Mouse (Mus musculus): ENCODE results near the gene Rps9. TPM values are rescaled to one million over a fixed set of nuclear protein-coding genes. Genes with fewer than 3 reads are reported as not detected.
"Not testable (repeated sequence)": the region's sequence is repeated elsewhere in the genome, so short reads cannot be mapped to it uniquely, and the experiment has no call there.

Rps9 gene
- polyA plus RNA-seq, 1 experiment from 2014 or later = 845 TPM

- H3K4me3 ChIP-seq (ENCODE audit: low read length) = peak overlapping the region; percentile 83
- H3K27me3 ChIP-seq (ENCODE audit: control insufficient read depth, insufficient read depth, low read length) = no peaks in the 10 kb centered on the region
- H3K9ac ChIP-seq (ENCODE audit: low read length) = peak overlapping the region; percentile 90
- H3K4me2 ChIP-seq (ENCODE audit: low read depth, low read length) = peak overlapping the region; percentile 70
- WGBS = under 1% methylated on average over 18 of the region's 18 CpGs
- peaks cover 11% of the 10 kb centered on the region for H3K4me1 ChIP-seq (ENCODE audit: control insufficient read depth, insufficient read depth, low read length)
- H3K9me3 ChIP-seq (replicated peaks; ENCODE audit: control insufficient read depth, low read length) = no peaks in the 10 kb centered on the region
- no peak for ATAC-seq (replicated peaks; ENCODE audit: extremely low read depth, insufficient read depth, low FRiP score)
- peaks cover 23% of the 10 kb centered on the region for H3K36me3 ChIP-seq (ENCODE audit: control insufficient read depth, insufficient read depth)
- peak overlapping the region; percentile 92 for H3K27ac ChIP-seq (ENCODE audit: low read length)
Observed at GRCm38 (mm10) chr7:3693809-3694075, 10.1 kb upstream of the Rps9 start.

DNA sequence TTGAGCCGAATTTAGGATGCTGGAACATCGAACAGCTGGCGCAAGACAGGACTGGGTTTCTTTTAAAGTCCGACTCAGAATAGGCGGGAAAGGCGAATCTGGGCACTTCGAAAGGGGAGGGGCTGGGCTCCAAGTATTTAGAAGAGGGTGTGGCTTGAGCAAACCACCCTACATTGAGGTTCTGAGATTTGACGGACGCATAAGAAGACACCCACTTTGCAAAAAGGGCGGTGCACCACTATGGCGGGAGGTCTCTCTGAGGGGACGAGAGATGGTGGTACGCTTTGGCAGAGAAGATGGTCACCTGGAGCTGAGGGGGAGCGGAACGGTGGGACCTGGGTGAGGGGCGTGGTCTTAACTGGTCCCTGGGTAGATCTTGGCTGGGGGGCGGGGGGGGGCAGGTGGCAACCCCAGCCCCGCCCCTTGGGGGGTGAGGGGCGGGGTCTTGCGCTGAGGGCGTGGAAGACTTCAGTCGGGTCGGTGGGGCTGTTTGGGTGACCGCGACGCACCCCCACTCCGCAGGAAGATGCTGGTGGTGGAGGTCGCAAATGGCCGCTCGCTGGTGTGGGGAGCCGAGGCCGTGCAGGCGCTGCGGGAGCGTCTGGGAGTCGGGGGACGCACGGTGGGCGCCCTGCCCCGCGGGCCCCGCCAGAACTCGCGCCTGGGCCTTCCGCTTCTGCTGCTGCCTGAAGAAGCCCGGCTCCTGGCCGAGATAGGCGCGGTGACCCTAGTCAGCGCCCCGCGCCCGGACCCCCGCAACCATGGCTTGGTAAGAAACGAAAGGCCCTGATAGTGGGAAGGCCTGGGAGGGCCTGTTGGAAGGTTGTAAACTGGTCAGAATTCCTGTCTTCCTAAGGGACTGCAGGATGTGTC is 9.5 kb upstream of the Rps9 start:
- no peaks in the 10 kb centered on the region for H3K27me3 ChIP-seq (ENCODE audit: control insufficient read depth, insufficient read depth, low read length)
- H3K4me1 ChIP-seq (ENCODE audit: control insufficient read depth, insufficient read depth, low read length) = peaks cover 11% of the 10 kb centered on the region
- peaks cover 29% of the 10 kb centered on the region for H3K36me3 ChIP-seq (ENCODE audit: control insufficient read depth, insufficient read depth)
- under 1% methylated on average over 53 of the region's 55 CpGs for WGBS
- H3K4me2 ChIP-seq (ENCODE audit: low read depth, low read length) = peak overlapping the region; percentile 70
- H3K9ac ChIP-seq (ENCODE audit: low read length) = peak overlapping the region; percentile 90
- H3K4me3 ChIP-seq (ENCODE audit: low read length) = peak overlapping the region; percentile 83
- peak overlapping the region; percentile 92 for H3K27ac ChIP-seq (ENCODE audit: low read length)
- peak; percentile 50 for ATAC-seq (replicated peaks; ENCODE audit: extremely low read depth, insufficient read depth, low FRiP score)
- H3K9me3 ChIP-seq (replicated peaks; ENCODE audit: control insufficient read depth, low read length) = no peaks in the 10 kb centered on the region

DNA sequence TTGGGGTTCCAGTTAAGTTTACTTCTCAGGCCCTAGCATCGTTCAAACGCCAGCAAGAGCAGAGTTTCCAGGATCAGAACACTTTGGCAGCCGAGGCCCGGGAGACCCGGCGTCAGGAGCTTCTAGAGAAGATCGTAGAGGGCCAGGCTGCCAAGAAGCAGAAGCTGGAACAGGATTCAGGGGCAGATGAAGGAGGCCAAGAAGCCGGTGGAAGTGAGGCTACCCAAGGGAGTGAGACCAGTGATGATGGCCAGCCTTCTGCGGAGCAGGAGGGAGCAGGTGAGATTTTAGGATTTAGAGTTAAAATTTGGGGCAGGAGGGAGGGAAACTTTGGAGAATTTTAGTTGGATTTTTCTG is 8.9 kb upstream of the Rps9 start:
- Histone ChIP-seq H3K4me3 (ENCODE audit: low read length) (peak overlapping the region; percentile 83), H3K4me2 (ENCODE audit: low read depth, low read length) (peak overlapping the region; percentile 70), H3K4me1 (ENCODE audit: control insufficient read depth, insufficient read depth, low read length) (peaks cover 11% of the 10 kb centered on the region), H3K9ac (ENCODE audit: low read length) (peak overlapping the region; percentile 90), H3K36me3 (ENCODE audit: control insufficient read depth, insufficient read depth) (peaks cover 30% of the 10 kb centered on the region), H3K27ac (ENCODE audit: low read length) (peak overlapping the region; percentile 92)
- H3K27me3 ChIP-seq (ENCODE audit: control insufficient read depth, insufficient read depth, low read length); ATAC-seq (replicated peaks; ENCODE audit: extremely low read depth, insufficient read depth, low FRiP score); H3K9me3 ChIP-seq (replicated peaks; ENCODE audit: control insufficient read depth, low read length): not testable (repeated sequence)
- WGBS = 5% methylated on average over 9 of the region's 9 CpGs

DNA sequence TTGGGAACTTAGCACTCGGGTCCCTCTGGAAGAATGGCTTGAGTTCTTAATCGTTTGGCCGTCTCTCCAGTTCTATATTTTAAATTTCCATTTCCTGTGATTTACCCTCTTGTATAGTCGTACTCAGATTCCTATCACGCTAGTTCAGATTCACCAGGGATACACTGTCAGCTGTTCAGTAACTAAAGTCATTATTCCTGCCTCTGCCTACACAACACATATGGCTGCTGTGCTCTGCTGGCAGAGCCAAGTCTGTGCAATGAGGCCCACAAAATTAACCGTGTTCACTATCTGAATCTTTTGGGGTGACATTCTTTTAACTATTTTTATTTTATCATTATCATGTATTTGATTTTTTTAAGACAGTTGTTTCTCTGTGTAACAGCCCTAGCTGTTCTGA is 5.3 kb upstream of the Rps9 start:
- 93% methylated on average over 6 of the region's 6 CpGs for WGBS
- Histone ChIP-seq H3K4me1 (ENCODE audit: control insufficient read depth, insufficient read depth, low read length) (0 out of 2 replicates have a peak, but pooled peaks cover 5% of the 10 kb centered on the region), H3K9ac (ENCODE audit: low read length) (no peak overlapping the region), H3K36me3 (ENCODE audit: control insufficient read depth, insufficient read depth) (peaks cover 44% of the 10 kb centered on the region), H3K27ac (ENCODE audit: low read length) (no peak overlapping the region), H3K4me2 (ENCODE audit: low read depth, low read length) (no peak overlapping the region), H3K9me3 (replicated peaks; ENCODE audit: control insufficient read depth, low read length) (no peaks in the 10 kb centered on the region), H3K4me3 (ENCODE audit: low read length) (no peak overlapping the region), H3K27me3 (ENCODE audit: control insufficient read depth, insufficient read depth, low read length) (no peaks in the 10 kb centered on the region)
- ATAC-seq (replicated peaks; ENCODE audit: extremely low read depth, insufficient read depth, low FRiP score) = no peak

DNA sequence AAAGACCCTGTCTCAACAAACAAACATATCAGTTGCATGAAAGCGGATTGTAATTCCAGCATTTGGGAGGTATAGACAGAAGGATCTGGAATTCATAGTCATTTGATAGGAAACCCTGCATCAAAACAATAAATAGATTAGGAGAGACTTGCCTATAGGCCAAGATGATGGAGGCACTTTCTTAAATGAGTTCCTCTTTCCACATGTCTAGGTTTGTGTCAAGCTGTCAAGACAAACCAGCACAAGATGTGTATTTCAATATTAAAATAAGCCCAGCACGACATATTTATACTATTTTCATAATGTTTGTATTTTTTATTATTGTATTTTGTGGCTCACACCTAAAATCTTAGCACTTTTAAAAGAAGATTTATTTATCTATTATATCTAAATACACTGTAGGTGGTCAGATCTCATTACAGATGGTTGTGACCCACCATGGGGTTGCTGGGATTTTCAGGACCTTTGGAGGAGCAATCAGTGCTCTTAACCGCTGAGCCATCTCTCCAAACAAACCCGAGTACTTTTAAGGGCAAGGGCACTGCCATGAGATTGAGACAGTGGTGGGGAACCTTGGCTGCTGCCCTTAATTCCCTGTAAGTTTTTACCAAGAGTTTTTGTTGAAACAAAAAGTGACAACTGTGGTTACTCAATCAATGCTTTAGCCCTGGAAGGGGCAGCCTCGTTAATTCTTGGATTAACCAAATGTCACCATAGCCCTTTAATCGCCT is 480 bp upstream of the Rps9 start:
- Histone ChIP-seq H3K9ac (ENCODE audit: low read length) (peak overlapping the region; percentile 69), H3K4me1 (ENCODE audit: control insufficient read depth, insufficient read depth, low read length) (peaks cover 20% of the 10 kb centered on the region), H3K27ac (ENCODE audit: low read length) (peak overlapping the region; percentile 98), H3K36me3 (ENCODE audit: control insufficient read depth, insufficient read depth) (peaks cover 47% of the 10 kb centered on the region), H3K4me2 (ENCODE audit: low read depth, low read length) (peak overlapping the region; percentile 92), H3K4me3 (ENCODE audit: low read length) (peak overlapping the region; percentile 89), H3K9me3 (replicated peaks; ENCODE audit: control insufficient read depth, low read length) (no peaks in the 10 kb centered on the region), H3K27me3 (ENCODE audit: control insufficient read depth, insufficient read depth, low read length) (no peaks in the 10 kb centered on the region)
- peak; percentile 28; the same call in 1 of the 2 replicates for ATAC-seq (replicated peaks; ENCODE audit: extremely low read depth, insufficient read depth, low FRiP score)
- 20% methylated on average over 6 of the region's 6 CpGs for WGBS

GRCm38 (mm10) chr7:3704475-3704874 is 682 bp downstream of the Rps9 start:
- H3K4me3 ChIP-seq (ENCODE audit: low read length) = peak overlapping the region; percentile 89
- 0 out of 2 replicates have a peak, but pooled peaks have one; percentile 22 for ATAC-seq (replicated peaks; ENCODE audit: extremely low read depth, insufficient read depth, low FRiP score)
- H3K36me3 ChIP-seq (ENCODE audit: control insufficient read depth, insufficient read depth) = peaks cover 38% of the 10 kb centered on the region
- peak overlapping the region; percentile 98 for H3K27ac ChIP-seq (ENCODE audit: low read length)
- no peaks in the 10 kb centered on the region for H3K27me3 ChIP-seq (ENCODE audit: control insufficient read depth, insufficient read depth, low read length)
- peak overlapping the region; percentile 89 for H3K9ac ChIP-seq (ENCODE audit: low read length)
- no peaks in the 10 kb centered on the region for H3K9me3 ChIP-seq (replicated peaks; ENCODE audit: control insufficient read depth, low read length)
- peak overlapping the region; percentile 92 for H3K4me2 ChIP-seq (ENCODE audit: low read depth, low read length)
- WGBS = under 1% methylated on average over 20 of the region's 20 CpGs
- peaks cover 20% of the 10 kb centered on the region for H3K4me1 ChIP-seq (ENCODE audit: control insufficient read depth, insufficient read depth, low read length)

DNA sequence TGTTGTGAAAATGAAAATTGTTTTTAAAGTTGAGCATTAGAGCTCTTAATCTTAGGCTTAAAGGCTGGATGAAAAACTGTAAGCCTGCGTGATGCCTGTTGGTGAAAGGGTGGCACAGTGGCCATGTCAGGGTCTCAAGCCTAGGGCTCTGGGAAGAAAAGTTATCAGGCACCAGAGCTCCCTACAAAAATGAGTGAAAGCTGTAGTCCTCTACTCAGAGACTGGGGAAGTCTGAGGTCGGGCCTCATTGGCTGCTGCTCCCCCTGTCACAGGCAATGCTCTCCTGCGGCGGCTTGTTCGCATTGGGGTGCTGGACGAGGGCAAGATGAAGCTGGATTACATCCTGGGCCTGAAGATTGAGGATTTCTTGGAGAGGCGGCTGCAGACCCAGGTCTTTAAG is 1.7 kb downstream of the Rps9 start:
- 0 out of 2 replicates have a peak overlapping the region, but pooled peaks have one; percentile 1 for H3K27ac ChIP-seq (ENCODE audit: low read length)
- peak overlapping the region; percentile 92 for H3K4me2 ChIP-seq (ENCODE audit: low read depth, low read length)
- peak overlapping the region; percentile 89 for H3K9ac ChIP-seq (ENCODE audit: low read length)
- H3K4me3 ChIP-seq (ENCODE audit: low read length) = peak overlapping the region; percentile 89
- not testable (repeated sequence) for ATAC-seq (replicated peaks; ENCODE audit: extremely low read depth, insufficient read depth, low FRiP score); H3K9me3 ChIP-seq (replicated peaks; ENCODE audit: control insufficient read depth, low read length); H3K27me3 ChIP-seq (ENCODE audit: control insufficient read depth, insufficient read depth, low read length)
- 3% methylated on average over 6 of the region's 7 CpGs for WGBS
- H3K36me3 ChIP-seq (ENCODE audit: control insufficient read depth, insufficient read depth) = peaks cover 32% of the 10 kb centered on the region
- H3K4me1 ChIP-seq (ENCODE audit: control insufficient read depth, insufficient read depth, low read length) = peaks cover 20% of the 10 kb centered on the region

- H3K4me2 ChIP-seq (ENCODE audit: low read depth, low read length) = peak overlapping the region; percentile 92
- peak overlapping the region; percentile 1; the same call in 1 of the 2 replicates for H3K27ac ChIP-seq (ENCODE audit: low read length)
- no peaks in the 10 kb centered on the region for H3K27me3 ChIP-seq (ENCODE audit: control insufficient read depth, insufficient read depth, low read length)
- 22% methylated on average over 6 of the region's 6 CpGs for WGBS
- peak overlapping the region; percentile 89 for H3K9ac ChIP-seq (ENCODE audit: low read length)
- H3K4me3 ChIP-seq (ENCODE audit: low read length) = peak overlapping the region; percentile 89
- peaks cover 30% of the 10 kb centered on the region for H3K36me3 ChIP-seq (ENCODE audit: control insufficient read depth, insufficient read depth)
- no peaks in the 10 kb centered on the region for H3K9me3 ChIP-seq (replicated peaks; ENCODE audit: control insufficient read depth, low read length)
- no peak for ATAC-seq (replicated peaks; ENCODE audit: extremely low read depth, insufficient read depth, low FRiP score)
- H3K4me1 ChIP-seq (ENCODE audit: control insufficient read depth, insufficient read depth, low read length) = peaks cover 20% of the 10 kb centered on the region
Observed at GRCm38 (mm10) chr7:3705911-3706310, 2.1 kb downstream of the Rps9 start.
